Mouse (Mus musculus) liver, adult 2 months (tissue): ENCODE data around the gene Piga.

Experiments
- CTCF ChIP-seq: fragments of 200-500 bp; IDR thresholded peaks from 2 replicates; pipeline ENCODE4 v1.5.1; 2011; ENCODE audit warnings: low read depth, low read length, control low read depth
- POLR2A ChIP-seq: fragments of 200-500 bp; IDR thresholded peaks from 2 replicates; pipeline ENCODE4 v1.6.1; 2011; ENCODE audit warnings: low read length, control low read depth; ENCODE audit not compliant: insufficient read depth; ENCODE audit errors: extremely low read depth

GRCm38 (mm10) chrX:164459205-164459878, 39.8 kb downstream of the Piga start:
- TF ChIP-seq CTCF (no peak), POLR2A (no peak)
